Mouse (Mus musculus): ENCODE data around the gene Zfp628.

DNA sequence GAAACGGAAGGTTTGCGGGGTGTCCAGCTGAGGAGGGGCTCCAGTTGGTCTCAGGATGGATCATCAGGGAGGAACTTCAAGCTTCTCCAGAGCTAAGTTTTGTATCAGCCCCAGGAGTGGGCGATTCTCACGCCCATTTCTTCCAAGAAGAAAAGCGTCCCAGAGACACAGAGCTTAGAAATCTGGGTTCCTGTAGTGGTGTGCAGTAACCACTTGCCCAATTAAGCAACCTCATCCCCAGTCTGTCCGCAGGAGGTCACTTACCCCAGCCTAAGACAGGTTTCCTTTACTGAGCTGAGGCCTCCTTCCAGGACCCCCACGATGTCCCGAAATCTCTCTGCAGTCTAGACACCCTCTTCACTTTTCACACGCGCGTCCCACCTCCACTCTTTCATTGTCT, 37.8 kb upstream of the Zfp628 start:
- TF ChIP-seq POLR2A (IDR thresholded peaks at IDR 0.05; ENCODE audit: borderline replicate concordance, extremely low read depth, insufficient read depth, insufficient read length, poor library complexity, severe bottlenecking): no peak
- no peak for TF ChIP-seq CTCF (IDR thresholded peaks at IDR 0.05; ENCODE audit: borderline replicate concordance, extremely low read depth, insufficient read depth, insufficient read length)

All from brain, embryonic 14.5 days (tissue).